Mouse (Mus musculus): ENCODE data around the gene Spdef. TPM values are rescaled to one million over a fixed set of nuclear protein-coding genes. Genes with fewer than 3 reads are reported as not detected.

The Spdef gene
- polyA plus RNA-seq, 1 experiment from 2014 or later = 1.8 TPM

Other genes starting within 250 kb of the Spdef start
- 10.7 and 10.9 TPM in 2 replicates for gene Grm4, start 207.6 kb downstream of the Spdef start, polyA plus RNA-seq (2015; fragmentation: Nextera tagmentation; extraction: Ambion mirVana)
- gene Hmga1, start 172.5 kb downstream of the Spdef start, polyA plus RNA-seq (2015; fragmentation: Nextera tagmentation; extraction: Ambion mirVana) = 138 and 141 TPM in 2 replicates
- gene AI413582, start 163.2 kb downstream of the Spdef start, polyA plus RNA-seq (2015; fragmentation: Nextera tagmentation; extraction: Ambion mirVana) = 57.0 and 59.5 TPM in 2 replicates
- gene Nudt3, start 105.5 kb downstream of the Spdef start, polyA plus RNA-seq (2015; fragmentation: Nextera tagmentation; extraction: Ambion mirVana) = 251 and 274 TPM in 2 replicates
- gene RPS10-NUDT3, start 93.7 kb downstream of the Spdef start, polyA plus RNA-seq (2015; fragmentation: Nextera tagmentation; extraction: Ambion mirVana) = not detected in 2 replicates
- gene Rps10, start 92.3 kb downstream of the Spdef start, polyA plus RNA-seq (2015; fragmentation: Nextera tagmentation; extraction: Ambion mirVana) = 417 and 421 TPM in 2 replicates
- gene Pacsin1, start 73.4 kb downstream of the Spdef start, polyA plus RNA-seq (2015; fragmentation: Nextera tagmentation; extraction: Ambion mirVana) = 55.5 and 55.7 TPM in 2 replicates
- gene D17Wsu92e, start 91.7 kb upstream of the Spdef start, polyA plus RNA-seq (2015; fragmentation: Nextera tagmentation; extraction: Ambion mirVana) = 10.9 and 11.4 TPM in 2 replicates
- 204 and 212 TPM in 2 replicates for gene Snrpc, start 109.2 kb upstream of the Spdef start, polyA plus RNA-seq (2015; fragmentation: Nextera tagmentation; extraction: Ambion mirVana)
- 7.0 and 7.1 TPM in 2 replicates for gene Uhrf1bp1, start 127.5 kb upstream of the Spdef start, polyA plus RNA-seq (2015; fragmentation: Nextera tagmentation; extraction: Ambion mirVana)
- gene Anks1, start 180.4 kb upstream of the Spdef start, polyA plus RNA-seq (2015; fragmentation: Nextera tagmentation; extraction: Ambion mirVana) = 68.2 and 71.9 TPM in 2 replicates
- 58.1 and 63.1 TPM in 2 replicates for gene Taf11, start 180.9 kb upstream of the Spdef start, polyA plus RNA-seq (2015; fragmentation: Nextera tagmentation; extraction: Ambion mirVana)

All from midbrain, embryonic 15.5 days (tissue).